Mouse (Mus musculus) kidney, postnatal 0 days (tissue): ENCODE data around the gene Ak9. TPM values are rescaled to one million over a fixed set of nuclear protein-coding genes. Genes with fewer than 3 reads are reported as not detected.

Source experiments
- ATAC-seq: fragments of 200-750 bp; cut with Nextera tagmentation; replicated peaks from 2 replicates; pipeline ENCODE4 v1.8.0; 2017; ENCODE audit warnings: low read depth, moderate number of reproducible peaks, moderate TSS enrichment, moderate library complexity; ENCODE audit not compliant: low FRiP score
- DNase-seq: peaks from one replicate; pipeline ENCODE4 v3.0.0-alpha.2; 2016; ENCODE audit warnings: low spot score
- H3K27ac ChIP-seq: fragments of 300-500 bp; sonication (generic); 2 replicates; pipeline ENCODE4 v1.5.1; 2014; ENCODE audit warnings: mild to moderate bottlenecking
- H3K27me3 ChIP-seq: fragments of 300-500 bp; sonication (generic); 2 replicates; pipeline ENCODE4 v1.6.1; 2014; ENCODE audit warnings: low read length, mixed read lengths; ENCODE audit not compliant: insufficient read depth
- H3K36me3 ChIP-seq: fragments of 300-500 bp; sonication (generic); 2 replicates; pipeline ENCODE4 v1.6.1; 2014; ENCODE audit warnings: low read length, mixed read lengths; ENCODE audit not compliant: insufficient read depth
- H3K4me1 ChIP-seq: fragments of 300-500 bp; sonication (generic); replicated peaks from 2 replicates; pipeline ENCODE4 v1.6.1; 2014; ENCODE audit warnings: antibody characterized with exemption, low read length, mixed read lengths; ENCODE audit not compliant: insufficient read depth
- H3K4me2 ChIP-seq: fragments of 300-500 bp; sonication (generic); 2 replicates; pipeline ENCODE4 v1.6.1; 2014; ENCODE audit warnings: mild to moderate bottlenecking, low read length, moderate library complexity, mixed read lengths
- H3K4me3 ChIP-seq: fragments of 300-500 bp; sonication (generic); replicated peaks from 2 replicates; pipeline ENCODE4 v1.5.1; 2014; ENCODE audit warnings: low read depth, low read length
- H3K9ac ChIP-seq: fragments of 300-500 bp; sonication (generic); 2 replicates; pipeline ENCODE4 v1.6.1; 2014; ENCODE audit warnings: low read depth, low read length
- H3K9me3 ChIP-seq: fragments of 300-500 bp; sonication (generic); replicated peaks from 2 replicates; pipeline ENCODE4 v1.6.1; 2016; ENCODE audit warnings: low read length, inconsistent platforms, mixed read lengths
- CTCF ChIP-seq: IDR thresholded peaks from 2 replicates; pipeline ENCODE4 v1.5.1; 2016; ENCODE audit warnings: antibody characterized with exemption, low read depth, mild to moderate bottlenecking, moderate library complexity
- WGBS: fragments of 180-500 bp; shearing (Covaris S2); extraction: QIAGEN DNeasy Blood & Tissue Kit; methylation state at CpG from one replicate; pipeline ENCODE4 v1.1.7; 2014; 5-methylcytosine and 5-hydroxymethylcytosine counted together
- polyA plus RNA-seq: library from polyadenylated mRNA; unstranded; fragments of >200 nt; fragmentation: Nextera tagmentation; extraction: Ambion mirVana; gene quantifications from 2 replicates; pipeline ENCODE4 v1.2.1, GENCODE M21; 2015

The Ak9 gene
- polyA plus RNA-seq, 1 experiment from 2014 or later: 0.05 TPM

GRCm38 (mm10) chr10:41302689-41303431 is 920 bp upstream of the Ak9 start, which contains the start of gene Fig4:
Gene Fig4 (minus strand): TSS chr10:41303260.
- no peaks in the 10 kb centered on the region for H3K4me1 ChIP-seq
- H3K4me3 ChIP-seq: peak within 1 kb of the TSS; percentile 67
- H3K9me3 ChIP-seq: no peaks in the 10 kb centered on the region
- H3K27ac ChIP-seq: peak within 1 kb of the TSS; percentile 68
- H3K4me2 ChIP-seq: peak within 1 kb of the TSS; percentile 72
- peak within 1 kb of the TSS; percentile 78 for H3K9ac ChIP-seq
- under 1% methylated on average over 38 of the region's 38 CpGs for WGBS
- H3K36me3 ChIP-seq: no peaks in the 10 kb centered on the region
- DNase-seq (peak; percentile 94), ATAC-seq (peak; percentile 93)
- TF ChIP-seq CTCF: no peak; the same call in 1 of the 2 replicates
- no peaks in the 10 kb centered on the region for H3K27me3 ChIP-seq

DNA sequence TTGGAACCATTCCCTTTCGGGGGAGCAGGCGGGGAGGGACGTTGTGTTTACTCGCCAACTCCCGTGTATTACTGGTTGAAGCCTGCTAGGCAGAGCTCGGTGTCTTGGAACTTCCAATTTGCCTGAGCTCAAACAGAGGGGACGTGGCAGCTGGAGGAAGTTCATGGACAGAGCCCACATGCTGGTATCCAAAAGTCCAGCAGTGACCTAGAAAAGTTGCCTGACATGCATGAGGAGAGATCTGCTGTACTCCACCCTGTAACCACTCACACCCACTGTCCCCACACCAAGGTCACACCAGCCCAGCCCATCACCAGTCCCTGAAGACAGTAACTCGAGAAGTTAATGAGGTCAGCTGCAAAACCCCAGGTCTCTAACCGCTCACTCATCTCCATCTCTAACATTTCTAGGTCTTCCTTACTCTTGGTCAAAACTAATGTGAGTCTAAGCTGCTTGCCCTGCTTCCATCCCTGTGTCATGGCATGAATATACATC is 1.2 kb downstream of the Ak9 start:
- no peak overlapping the region for H3K4me3 ChIP-seq
- H3K4me1 ChIP-seq: no peaks in the 10 kb centered on the region
- H3K27me3 ChIP-seq: no peaks in the 10 kb centered on the region
- H3K9me3 ChIP-seq: no peaks in the 10 kb centered on the region
- H3K4me2 ChIP-seq: no peak overlapping the region
- no peaks in the 10 kb centered on the region for H3K36me3 ChIP-seq
- 63% methylated on average over 9 of the region's 9 CpGs for WGBS
- no peak for ATAC-seq
- no peak overlapping the region for H3K9ac ChIP-seq
- TF ChIP-seq CTCF: no peak
- no peak for DNase-seq
- H3K27ac ChIP-seq: no peak overlapping the region

DNA sequence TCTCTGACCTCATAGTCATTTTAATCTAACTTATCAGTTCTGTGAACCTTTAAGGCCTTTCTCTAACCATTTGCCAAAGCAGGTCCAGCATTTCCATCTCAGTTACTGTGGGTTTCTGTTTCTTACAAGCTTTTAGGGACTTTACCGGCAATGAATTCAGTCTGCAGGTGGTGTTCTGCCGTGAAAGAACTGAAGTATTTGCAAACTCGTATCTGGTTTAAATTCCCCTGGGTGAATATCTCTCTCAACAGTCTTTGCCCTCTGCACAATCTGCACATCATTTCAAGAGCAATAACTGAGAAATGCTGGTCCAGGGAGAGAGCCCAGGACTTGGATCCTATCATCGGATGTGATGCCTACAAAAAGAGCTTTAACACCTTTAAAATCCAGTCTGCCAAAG is 4.4 kb downstream of the Ak9 start:
- Histone ChIP-seq H3K9ac (no peak overlapping the region), H3K9me3 (no peaks in the 10 kb centered on the region), H3K4me3 (no peak overlapping the region), H3K27ac (no peak overlapping the region), H3K27me3 (no peaks in the 10 kb centered on the region), H3K4me2 (no peak overlapping the region), H3K4me1 (no peaks in the 10 kb centered on the region), H3K36me3 (no peaks in the 10 kb centered on the region)
- no peak for TF ChIP-seq CTCF
- ATAC-seq (no peak), DNase-seq (no peak)
- 92% methylated on average over 4 of the region's 4 CpGs for WGBS

GRCm38 (mm10) chr10:41315866-41316265 is 12.1 kb downstream of the Ak9 start:
- DNase-seq: no peak
- WGBS: 59% methylated on average over 3 of the region's 3 CpGs

GRCm38 (mm10) chr10:41332533-41333043 is 28.8 kb downstream of the Ak9 start:
- Histone ChIP-seq H3K9ac (no peak overlapping the region), H3K4me1 (no peaks in the 10 kb centered on the region), H3K36me3 (no peaks in the 10 kb centered on the region), H3K4me3 (no peak overlapping the region), H3K4me2 (no peak overlapping the region), H3K9me3 (no peaks in the 10 kb centered on the region), H3K27ac (no peak overlapping the region), H3K27me3 (no peaks in the 10 kb centered on the region)
- WGBS: 89% methylated on average over 2 of the region's 2 CpGs
- TF ChIP-seq CTCF: no peak
- DNase-seq (no peak), ATAC-seq (no peak)

More at GRCm38 (mm10) chr10:41315866-41316265, 12.1 kb downstream of the Ak9 start:
- ATAC-seq: no peak
- Histone ChIP-seq H3K9ac (no peak overlapping the region), H3K27ac (no peak overlapping the region), H3K4me2 (no peak overlapping the region), H3K27me3 (no peaks in the 10 kb centered on the region), H3K4me1 (no peaks in the 10 kb centered on the region), H3K36me3 (no peaks in the 10 kb centered on the region), H3K4me3 (no peak overlapping the region), H3K9me3 (no peaks in the 10 kb centered on the region)
- no peak for TF ChIP-seq CTCF

GRCm38 (mm10) chr10:41341346-41341745 is 37.6 kb downstream of the Ak9 start:
- no peaks in the 10 kb centered on the region for H3K4me1 ChIP-seq
- H3K9ac ChIP-seq: no peak overlapping the region
- H3K27ac ChIP-seq: no peak overlapping the region
- no peak overlapping the region for H3K4me3 ChIP-seq
- H3K9me3 ChIP-seq: no peaks in the 10 kb centered on the region
- H3K36me3 ChIP-seq: no peaks in the 10 kb centered on the region
- no peak for DNase-seq
- TF ChIP-seq CTCF: no peak
- ATAC-seq: no peak
- 80% methylated on average over 7 of the region's 7 CpGs for WGBS
- H3K27me3 ChIP-seq: no peaks in the 10 kb centered on the region
- no peak overlapping the region for H3K4me2 ChIP-seq
